Mouse (Mus musculus): Measurements from ENCODE around the gene Rgl3.

The Rgl3 gene

GRCm38 (mm10) chr9:21947540-21948130, 41.6 kb downstream of the Rgl3 start:
- no peak for DNase-seq (ENCODE audit: low spot score)

- DNase-seq (ENCODE audit: low spot score), result no peak
Measured at GRCm38 (mm10) chr9:21944267-21944666, 45.0 kb downstream of the Rgl3 start.

- no peak for DNase-seq (ENCODE audit: low spot score)
Measured at GRCm38 (mm10) chr9:21943638-21944037, 45.6 kb downstream of the Rgl3 start.

GRCm38 (mm10) chr9:21943046-21943445, 46.2 kb downstream of the Rgl3 start:
- DNase-seq (ENCODE audit: low spot score), result no peak

- no peak for DNase-seq (ENCODE audit: low spot score)
Measured at GRCm38 (mm10) chr9:21938234-21938855, 50.9 kb downstream of the Rgl3 start.

GRCm38 (mm10) chr9:21937711-21938175, 51.5 kb downstream of the Rgl3 start:
- no peak for DNase-seq (ENCODE audit: low spot score)

- peak; percentile 99 for DNase-seq (ENCODE audit: low spot score)
Measured at GRCm38 (mm10) chr9:21936692-21937570, 52.3 kb downstream of the Rgl3 start, which contains the start of gene Plppr2. Gene Plppr2 (plus strand): TSS chr9:21937033.

- no peak for DNase-seq (ENCODE audit: low spot score)
Measured at GRCm38 (mm10) chr9:21935466-21936131, 53.6 kb downstream of the Rgl3 start.

- DNase-seq (ENCODE audit: low spot score), result no peak
Measured at GRCm38 (mm10) chr9:21934021-21934420, 55.2 kb downstream of the Rgl3 start.

- DNase-seq (ENCODE audit: low spot score), result no peak
Measured at GRCm38 (mm10) chr9:21932445-21933137, 56.7 kb downstream of the Rgl3 start.

- DNase-seq (ENCODE audit: low spot score), result no peak
Measured at GRCm38 (mm10) chr9:21932006-21932405, 57.2 kb downstream of the Rgl3 start.

GRCm38 (mm10) chr9:21929208-21929607, 60.0 kb downstream of the Rgl3 start:
- no peak for DNase-seq (ENCODE audit: low spot score)

GRCm38 (mm10) chr9:21927208-21927753, 62.0 kb downstream of the Rgl3 start, which contains the start of the genes Ccdc159 and Tmem205:
Gene Ccdc159 (plus strand): TSS chr9:21927471.
Gene Tmem205 (minus strand): TSS chr9:21927556.
- DNase-seq (ENCODE audit: low spot score), result peak; percentile 99

- DNase-seq (ENCODE audit: low spot score), result peak; percentile 31
Measured at GRCm38 (mm10) chr9:21926784-21927183, 62.5 kb downstream of the Rgl3 start.

GRCm38 (mm10) chr9:21926155-21926554, 63.1 kb downstream of the Rgl3 start:
- no peak for DNase-seq (ENCODE audit: low spot score)

GRCm38 (mm10) chr9:21925506-21925905, 63.7 kb downstream of the Rgl3 start:
- no peak for DNase-seq (ENCODE audit: low spot score)

- no peak for DNase-seq (ENCODE audit: low spot score)
Measured at GRCm38 (mm10) chr9:21925034-21925433, 64.2 kb downstream of the Rgl3 start.

GRCm38 (mm10) chr9:21924099-21924493, 65.2 kb downstream of the Rgl3 start:
- no peak for DNase-seq (ENCODE audit: low spot score)

- no peak for DNase-seq (ENCODE audit: low spot score)
Measured at GRCm38 (mm10) chr9:21923490-21924098, 65.7 kb downstream of the Rgl3 start.

- DNase-seq (ENCODE audit: low spot score), result no peak
Measured at GRCm38 (mm10) chr9:21923036-21923435, 66.2 kb downstream of the Rgl3 start.

All from embryo, embryonic 10.5 days (tissue).